Mouse (Mus musculus) testis, adult 2 months (tissue): Measurements from ENCODE around the gene Tomm34.

Experiments
- CTCF ChIP-seq: fragments of 200-500 bp; IDR thresholded peaks from 2 replicates; pipeline ENCODE4 v1.5.1; 2012; ENCODE audit warnings: low read depth, mild to moderate bottlenecking, inconsistent platforms, low read length, moderate library complexity; ENCODE audit not compliant: control insufficient read depth, insufficient read depth, insufficient replicate concordance
- POLR2A ChIP-seq: fragments of 200-500 bp; IDR thresholded peaks from 2 replicates; pipeline ENCODE4 v1.6.1; 2012; ENCODE audit warnings: low read depth, mild to moderate bottlenecking, inconsistent platforms, low read length, moderate library complexity; ENCODE audit not compliant: control insufficient read depth

- TF ChIP-seq POLR2A (no peak), CTCF (no peak)
These were observed 43.1 kb upstream of the Tomm34 start for GRCm38 (mm10) chr2:164114051-164114450.
